Mouse (Mus musculus) kidney, adult 2 months (tissue): Measurements from ENCODE around the gene Clpb.

ENCODE experiments used
- CTCF ChIP-seq: fragments of 200-500 bp; conservative IDR thresholded peaks from 2 replicates; pipeline ENCODE4 v1.5.1; 2011; ENCODE audit warnings: low read depth, mild to moderate bottlenecking, control low read depth, low read length, moderate library complexity, mixed read lengths; ENCODE audit not compliant: insufficient read depth, insufficient read length
- POLR2A ChIP-seq: fragments of 200-500 bp; IDR thresholded peaks from one replicate; pipeline ENCODE4 v1.6.1; 2011; ENCODE audit warnings: low read depth, low read length, control low read depth

GRCm38 (mm10) chr7:101702706-101703105 lies 39.3 kb downstream of the Clpb start:
- no peak for TF ChIP-seq POLR2A
- no peak for TF ChIP-seq CTCF
